Mouse (Mus musculus) heart, adult 2 months (tissue): Measurements from ENCODE around the gene Prr3. TPM values are rescaled to one million over a fixed set of nuclear protein-coding genes. Genes with fewer than 3 reads are reported as not detected.

ENCODE experiments used
- DNase-seq, 2 experiments: peaks; one replicate each; pipeline ENCODE4 v3.0.0; 2021
- H3K27ac ChIP-seq: fragments of 200-600 bp; 2 replicates; pipeline ENCODE4 v1.8.1; 2022
- H3K27me3 ChIP-seq: fragments of 200-500 bp; 2 replicates; pipeline ENCODE4 v1.6.1; 2012; ENCODE audit warnings: mild to moderate bottlenecking, low read length, inconsistent platforms, mixed read lengths; ENCODE audit not compliant: control insufficient read depth, insufficient read depth
- H3K36me3 ChIP-seq: fragments of 200-500 bp; 2 replicates; pipeline ENCODE4 v1.6.1; 2012; ENCODE audit warnings: low read length, inconsistent platforms; ENCODE audit not compliant: control insufficient read depth, insufficient read depth
- H3K4me1 ChIP-seq: fragments of 200-500 bp; 2 replicates; pipeline ENCODE4 v1.6.1; 2011; ENCODE audit warnings: low read length; ENCODE audit not compliant: control insufficient read depth, insufficient read depth
- H3K4me3 ChIP-seq: fragments of 200-600 bp; 2 replicates; pipeline ENCODE4 v1.8.1; 2022
- H3K79me2 ChIP-seq: fragments of 200-500 bp; replicated peaks from 2 replicates; pipeline ENCODE4 v1.6.1; 2012; ENCODE audit warnings: mild to moderate bottlenecking, inconsistent platforms, low read length, moderate library complexity, mixed read lengths; ENCODE audit not compliant: control insufficient read depth, insufficient read depth
- H3K9ac ChIP-seq: fragments of 200-500 bp; 2 replicates; pipeline ENCODE4 v1.6.1; 2012; ENCODE audit warnings: low read depth, mild to moderate bottlenecking, control low read depth, inconsistent platforms, low read length, mixed read lengths
- CTCF ChIP-seq: fragments of 200-600 bp; IDR thresholded peaks from 2 replicates; pipeline ENCODE4 v1.8.1; 2022; ENCODE audit warnings: antibody characterized with exemption, mild to moderate bottlenecking, moderate library complexity
- EP300 ChIP-seq: fragments of 200-500 bp; IDR thresholded peaks from 2 replicates; pipeline ENCODE4 v1.6.1; 2011; ENCODE audit warnings: low read depth, low read length, control low read depth; ENCODE audit not compliant: insufficient read depth
- POLR2A ChIP-seq: fragments of 200-500 bp; IDR thresholded peaks from 2 replicates; pipeline ENCODE4 v1.6.1; 2011; ENCODE audit warnings: mild to moderate bottlenecking, low read depth, low read length, control low read depth; ENCODE audit not compliant: insufficient read depth
- WGBS: fragments of 180-500 bp; shearing (Covaris S2); methylation state at CpG from one replicate; pipeline ENCODE4 v1.1.7; 2018; 5-methylcytosine and 5-hydroxymethylcytosine counted together
- intact Hi-C: fragments of 180-260 bp; cut with DNase I; formaldehyde crosslinking; loops from one replicate; pipeline ENCODE4 v1.15.1; 2025
- polyA plus RNA-seq: library from polyadenylated mRNA; depleted of rRNA; stranded (reverse); fragments of >200 nt; gene quantifications from 2 replicates; pipeline ENCODE4 v1.2.3, GENCODE M21; 2012
- total RNA-seq, 2 experiments: library from RNA; stranded (reverse); gene quantifications; 2 replicates each; pipeline ENCODE4 v1.2.3; 2021

Prr3 gene
- total and polyA plus RNA-seq, 3 experiments: 3.9 to 7.6 (median 4.3) TPM

DNA sequence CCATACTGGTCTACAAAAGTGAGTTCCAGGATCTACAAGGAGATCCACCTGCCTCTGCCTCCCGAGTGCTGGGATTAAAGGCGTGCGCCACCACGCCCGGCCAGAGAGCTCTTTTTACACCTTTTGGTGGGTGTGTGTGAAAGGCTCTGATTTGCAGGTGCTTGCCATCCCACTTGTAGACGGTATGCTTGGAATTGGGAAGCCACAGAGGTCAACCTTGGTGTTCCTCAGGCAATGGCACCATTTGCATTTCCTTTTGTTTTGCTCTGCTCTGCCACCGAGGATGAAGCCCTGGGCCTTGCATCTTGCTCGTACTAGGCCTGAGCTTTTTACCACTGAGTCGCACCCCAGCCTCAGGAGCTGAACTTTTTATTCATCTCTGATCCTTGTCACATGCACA is 1.7 kb upstream of the Prr3 start:
- no peak for DNase-seq
- TF ChIP-seq CTCF: no peak
- TF ChIP-seq POLR2A: no peak
- TF ChIP-seq EP300: no peak
- Histone ChIP-seq H3K4me1 (peaks cover 2% of the 10 kb centered on the region), H3K4me3 (no peak overlapping the region), H3K9ac (no peak overlapping the region), H3K36me3 (no peaks in the 10 kb centered on the region), H3K79me2 (no peaks in the 10 kb centered on the region), H3K27ac (no peak overlapping the region), H3K27me3 (no peaks in the 10 kb centered on the region)
- 94% methylated on average over 9 of the region's 9 CpGs for WGBS
- intact Hi-C loops: no loop called here

DNA sequence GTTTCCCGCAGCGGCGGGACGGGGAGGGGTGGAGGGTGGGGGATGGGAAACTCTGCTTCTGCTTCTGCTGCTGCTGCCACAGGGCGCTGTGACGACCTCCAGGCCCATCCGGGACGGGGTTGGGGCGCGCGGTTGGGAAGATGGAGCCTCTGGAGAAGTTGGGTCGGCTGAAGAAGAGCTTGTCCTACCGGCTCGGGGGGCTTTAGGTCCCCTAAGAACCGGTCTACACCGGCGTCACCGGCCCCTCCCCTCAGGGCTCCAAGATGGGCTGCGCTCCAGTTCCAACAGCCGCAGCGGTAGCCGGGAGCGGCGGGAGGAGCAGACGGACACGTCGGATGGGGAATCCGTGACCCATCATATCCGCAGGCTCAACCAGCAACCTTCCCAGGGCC is 323 bp upstream of the Prr3 start:
- TF ChIP-seq EP300 (no peak), POLR2A (no peak), CTCF (no peak)
- Histone ChIP-seq H3K9ac (peak overlapping the region; percentile 57), H3K36me3 (no peaks in the 10 kb centered on the region), H3K27ac (peak overlapping the region; percentile 89), H3K79me2 (no peaks in the 10 kb centered on the region), H3K27me3 (no peaks in the 10 kb centered on the region), H3K4me1 (peaks cover 2% of the 10 kb centered on the region), H3K4me3 (peak overlapping the region; percentile 65)
- under 1% methylated on average over 29 of the region's 29 CpGs for WGBS
- intact Hi-C loops: no loop called here
- DNase-seq: peak; percentile 68 to 73

DNA sequence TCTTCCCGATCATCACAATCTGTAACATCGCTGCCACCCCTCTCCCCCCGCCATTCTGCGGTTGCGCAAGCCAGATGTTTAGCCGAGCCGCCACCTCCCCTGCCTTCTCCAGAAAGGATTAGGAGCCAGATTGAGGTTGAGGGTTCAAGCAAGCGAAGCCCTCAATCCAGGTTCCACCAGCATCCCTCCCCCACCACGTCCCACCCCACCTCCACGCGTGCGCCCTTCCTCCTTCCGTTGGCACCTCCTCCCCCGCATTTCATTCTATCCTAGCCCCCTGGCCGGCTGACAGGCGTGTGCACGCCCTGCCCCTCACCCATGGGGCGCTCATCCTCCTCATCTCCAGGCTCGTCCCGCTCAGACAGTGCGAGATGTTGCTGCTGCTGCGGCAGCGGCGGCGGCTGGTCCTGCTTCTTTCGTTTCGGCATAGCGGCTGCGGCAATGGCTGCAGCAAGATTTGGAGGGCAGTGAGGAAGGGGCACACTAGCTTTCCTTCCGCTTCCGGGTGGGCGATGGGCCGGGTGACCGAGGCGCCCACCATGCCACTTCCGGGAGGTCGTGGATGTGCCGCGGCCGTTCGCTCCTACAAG is 1.1 kb downstream of the Prr3 start:
- H3K9ac ChIP-seq: peak overlapping the region; percentile 81
- WGBS: under 1% methylated on average over 41 of the region's 41 CpGs
- intact Hi-C loops: loop anchor here (1.0 to 10.0 kb wide), 3 partner anchors 9 to 144 kb away; partner anchors contain the start of gene Tubb5
- TF ChIP-seq CTCF: no peak
- TF ChIP-seq POLR2A: 0 out of 2 replicates have a peak, but pooled peaks have one; percentile 39
- peaks cover 2% of the 10 kb centered on the region for H3K4me1 ChIP-seq
- no peaks in the 10 kb centered on the region for H3K36me3 ChIP-seq
- DNase-seq: no peak
- no peaks in the 10 kb centered on the region for H3K27me3 ChIP-seq
- H3K4me3 ChIP-seq: peak overlapping the region; percentile 65
- peak overlapping the region; percentile 89 for H3K27ac ChIP-seq
- no peaks in the 10 kb centered on the region for H3K79me2 ChIP-seq

DNA sequence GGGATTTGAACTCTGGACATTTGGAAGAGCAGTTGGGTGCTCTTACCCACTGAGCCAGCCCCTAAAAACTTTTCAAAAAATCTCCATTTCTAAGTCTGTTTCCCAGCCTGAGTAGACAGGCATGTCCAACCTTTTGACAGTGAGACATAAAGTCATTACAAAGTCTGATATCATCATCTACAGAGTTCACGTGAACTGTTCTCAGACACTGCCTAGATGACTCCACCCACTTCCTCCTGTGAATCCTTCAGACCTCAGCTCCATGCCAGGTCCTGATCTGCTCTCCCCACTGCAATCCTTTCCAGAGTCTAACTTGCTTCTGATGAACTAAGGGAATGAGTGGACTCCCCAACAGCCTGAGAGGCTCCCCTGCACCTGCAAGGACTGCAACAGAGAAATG is 7.9 kb downstream of the Prr3 start:
- 37% methylated on average over 1 of the region's 1 CpGs for WGBS
- TF ChIP-seq CTCF: no peak
- no peak overlapping the region for H3K27ac ChIP-seq
- intact Hi-C loops: loop anchor here (10.0 kb wide), 1 partner anchor 137 kb away; the partner anchor contains the start of gene Tubb5
- H3K4me3 ChIP-seq: no peak overlapping the region
- peaks cover 9% of the 10 kb centered on the region for H3K4me1 ChIP-seq
- H3K79me2 ChIP-seq: peaks cover 1% of the 10 kb centered on the region; the same call in 1 of the 2 replicates
- no peaks in the 10 kb centered on the region for H3K36me3 ChIP-seq
- no peaks in the 10 kb centered on the region for H3K27me3 ChIP-seq
- no peak overlapping the region for H3K9ac ChIP-seq
- no peak for DNase-seq

DNA sequence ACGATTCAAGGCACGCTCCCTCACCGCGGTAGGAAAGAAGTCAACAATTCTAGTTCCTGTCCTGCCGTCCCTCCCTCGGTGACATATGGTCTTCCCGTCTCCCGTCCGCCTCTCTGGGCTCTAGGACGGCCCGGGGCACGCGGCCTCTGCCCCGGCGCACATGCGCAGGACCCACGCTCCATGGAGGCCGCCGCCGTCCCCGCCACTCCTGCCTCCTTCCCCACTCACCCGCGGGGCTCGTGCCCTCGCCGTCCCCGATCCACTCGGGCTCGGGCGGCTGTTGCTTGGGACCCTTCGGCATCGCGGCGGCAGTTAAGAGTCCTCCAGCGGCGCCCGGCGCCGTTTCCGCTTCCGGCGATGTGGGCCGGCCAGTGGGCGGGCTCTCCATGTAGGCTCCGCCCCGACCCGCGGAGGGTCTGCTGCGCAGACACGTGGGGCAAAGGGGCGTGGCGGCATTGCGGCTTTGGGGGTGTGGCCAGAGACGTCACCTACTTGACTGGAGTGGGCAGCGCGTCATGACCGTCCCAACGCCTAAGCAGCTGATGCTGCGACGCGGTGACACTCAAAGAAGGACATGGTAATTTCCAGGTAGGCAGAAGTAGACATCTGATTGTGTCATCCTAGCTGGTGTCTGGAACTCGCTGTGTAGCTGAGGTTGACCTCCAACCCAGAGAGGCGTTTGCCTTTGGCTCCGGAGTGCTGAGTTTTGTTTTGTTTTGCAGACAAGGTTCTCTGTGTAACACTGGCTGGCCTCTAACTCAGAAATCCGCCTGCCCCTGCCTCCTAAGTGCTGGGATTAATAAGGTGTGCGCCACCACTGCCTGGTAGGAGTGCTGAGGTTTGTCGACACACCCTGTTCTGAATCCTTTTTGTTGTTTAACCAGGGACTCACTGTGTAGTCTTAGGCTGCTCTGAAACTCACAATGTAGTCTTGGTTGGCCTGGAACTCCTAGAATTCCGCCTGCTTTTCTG is 10.3 kb downstream of the Prr3 start, which contains the start of gene Abcf1:
Abcf1 (minus strand) TSS at position 344 of the 972 bp plus-strand sequence.
- Histone ChIP-seq H3K36me3 (no peaks in the 10 kb centered on the region), H3K4me3 (peak within 1 kb of the TSS; percentile 91), H3K4me1 (peaks cover 9% of the 10 kb centered on the region), H3K79me2 (peaks cover 1% of the 10 kb centered on the region; the same call in 1 of the 2 replicates), H3K9ac (peak within 1 kb of the TSS; percentile 87), H3K27ac (peak within 1 kb of the TSS; percentile 86), H3K27me3 (no peaks in the 10 kb centered on the region)
- intact Hi-C loops: loop anchor here (1.0 to 10.0 kb wide), 2 partner anchors 10 to 135 kb away; partner anchors contain the start of genes Gnl1 and Tubb5
- peak; percentile 46; the same call in 1 of the 2 replicates for TF ChIP-seq EP300
- peak; percentile 95 for TF ChIP-seq POLR2A
- no peak for TF ChIP-seq CTCF
- WGBS: under 1% methylated on average over 68 of the region's 68 CpGs
- DNase-seq: peak; percentile 99 to 100
